Comparison of ENCODE assay signal across 8 mouse cellular contexts in genomic region chr1:72582947-72583731, GRCm38 (mm10). TPM values are rescaled to one million over a fixed set of nuclear protein-coding genes. Genes with fewer than 3 reads are reported as not detected.
DNase-seq lines count a peak whose midpoint lies in the region; ATAC-seq lines count a peak whose summit lies in the region.

TSS of gene Smarcal1 (plus strand) at chr1:72583251.

- H3K79me2 ChIP-seq in macrophage (ENCODE audit: inconsistent target), result peaks cover 18% of the 10 kb centered on the region; the same call in 1 of the 2 replicates

- under 1% methylated on average over 25 of the region's 25 CpGs for WGBS in hindbrain, embryonic 16.5 days
- under 1% methylated on average over 22 of the region's 25 CpGs for WGBS in macrophage (ENCODE audit: missing documents)

- H3K4me2 ChIP-seq in hindbrain, embryonic 16.5 days (ENCODE audit: low read length), result peak within 1 kb of the TSS; percentile 81

- no peaks in the 10 kb centered on the region for H3K9me3 ChIP-seq in hindbrain, embryonic 16.5 days (ENCODE audit: control insufficient read depth, low read length)

- peak; percentile 99 for ATAC-seq in hindbrain, embryonic 16.5 days

- H3K4me3 ChIP-seq in hindbrain, embryonic 16.5 days (ENCODE audit: low read length), result peak within 1 kb of the TSS; percentile 77
- peak within 1 kb of the TSS; percentile 81 for H3K4me3 ChIP-seq in macrophage (ENCODE audit: inconsistent target)

- peak; percentile 84 for DNase-seq in WW6 (ENCODE audit: low read depth, low spot score)
- DNase-seq in cerebellum, postnatal 4 days (ENCODE audit: low spot score in 2 of 2), result peak; percentile 77 to 88
- peak; percentile 96 for DNase-seq in gastrocnemius, adult 18-20 months (ENCODE audit: low spot score)
- peak; percentile 90 to 96 for DNase-seq in left cerebral cortex, adult 18-20 months (ENCODE audit: low spot score in 2 of 2)
- DNase-seq in right cerebral cortex, adult 18-20 months, result peak; percentile 98
- peak; percentile 68 for DNase-seq in urinary bladder, postnatal 10 days (ENCODE audit: low spot score)

- peak within 1 kb of the TSS; percentile 76 for H3K9ac ChIP-seq in hindbrain, embryonic 16.5 days (ENCODE audit: low read depth, low read length)

- H3K27me3 ChIP-seq in hindbrain, embryonic 16.5 days (replicated peaks; ENCODE audit: control insufficient read depth, insufficient read depth, low read length), result no peaks in the 10 kb centered on the region

- H3K27ac ChIP-seq in hindbrain, embryonic 16.5 days (ENCODE audit: low read depth, low read length), result peak within 1 kb of the TSS; percentile 97
- H3K27ac ChIP-seq in macrophage, result peak within 1 kb of the TSS; percentile 69

- peaks cover 19% of the 10 kb centered on the region for H3K4me1 ChIP-seq in hindbrain, embryonic 16.5 days (ENCODE audit: control insufficient read depth, insufficient read depth, low read depth, low read length)

- peaks cover 18% of the 10 kb centered on the region for H3K36me3 ChIP-seq in hindbrain, embryonic 16.5 days (ENCODE audit: control insufficient read depth, insufficient read depth, low read length)
- peaks cover 24% of the 10 kb centered on the region; the same call in 1 of the 2 replicates for H3K36me3 ChIP-seq in macrophage (ENCODE audit: inconsistent target)

RNA-seq across cellular contexts. Expression of gene Smarcal1, which starts in this region (rescaled TPM):
- total RNA-seq in gastrocnemius, adult 18-20 months (2021), result 10 to 100 TPM; 18.5 to 21.9 TPM
- polyA plus RNA-seq in hindbrain, embryonic 16.5 days (2015; fragmentation: Nextera tagmentation; extraction: Ambion mirVana), result 26.2 and 27.8 TPM in 2 replicates
- 10 to 100 TPM; 67.8 to 71.2 TPM for total RNA-seq in left cerebral cortex, adult 18-20 months (2021)
- 10 to 100 TPM; 10.6 to 71.0 (median 46.7) TPM for total RNA-seq in macrophage (2018; cell fraction: chromatin; rRNA removed)
- total RNA-seq in macrophage (2018; cell fraction: cytosol; rRNA removed), result 10 to 100 TPM in 25 of 26 experiments, 1 to 10 TPM in 1; 9.1 to 21.8 (median 17.4) TPM
- 10 to 100 TPM in 25 of 26 experiments, 1 to 10 TPM in 1; 9.3 to 45.8 (median 30.3) TPM for total RNA-seq in macrophage (2018; cell fraction: nucleus; rRNA removed)
- polyA plus RNA-seq in macrophage (2018), result 12.9 to 15.6 TPM (median 15.6 TPM) in 3 replicates

Comparison
In these comparisons a context has a peak if more than half of its experiments do, and no peak if none do; other contexts are left out.
1. Peak in every context shown above with its lines: DNase-seq, ATAC-seq, H3K4me3 ChIP-seq and H3K27ac ChIP-seq.